Mouse (Mus musculus) lung, postnatal 0 days (tissue): Measurements from ENCODE around the gene Usp34. TPM values are rescaled to one million over a fixed set of nuclear protein-coding genes. Genes with fewer than 3 reads are reported as not detected.
"Not testable (repeated sequence)": the region's sequence is repeated elsewhere in the genome, so short reads cannot be mapped to it uniquely, and the experiment has no call there.

Experiments
- ATAC-seq: fragments of 200-750 bp; cut with Nextera tagmentation; 2 replicates; pipeline ENCODE4 v1.8.0; 2017; ENCODE audit warnings: moderate library complexity
- DNase-seq: peaks from one replicate; pipeline ENCODE4 v3.0.0-alpha.2; 2016; ENCODE audit warnings: low spot score
- H3K27ac ChIP-seq: fragments of 300-500 bp; sonication (generic); 2 replicates; pipeline ENCODE4 v1.5.1; 2014; ENCODE audit warnings: antibody characterized with exemption, mild to moderate bottlenecking, low read length, mixed read lengths
- H3K27me3 ChIP-seq: fragments of 300-500 bp; sonication (generic); replicated peaks from 2 replicates; pipeline ENCODE4 v1.6.1; 2014; ENCODE audit warnings: low read length, mixed read lengths; ENCODE audit not compliant: insufficient read depth
- H3K36me3 ChIP-seq: fragments of 300-500 bp; sonication (generic); 2 replicates; pipeline ENCODE4 v1.6.1; 2014; ENCODE audit warnings: low read length, mixed read lengths; ENCODE audit not compliant: insufficient read depth
- H3K4me1 ChIP-seq: fragments of 300-500 bp; sonication (generic); 2 replicates; pipeline ENCODE4 v1.6.1; 2014; ENCODE audit warnings: antibody characterized with exemption, low read depth, low read length, mixed read lengths; ENCODE audit not compliant: insufficient read depth
- H3K4me2 ChIP-seq: fragments of 300-500 bp; sonication (generic); replicated peaks from 2 replicates; pipeline ENCODE4 v1.6.1; 2014; ENCODE audit warnings: low read depth, mild to moderate bottlenecking, low read length, moderate library complexity, mixed read lengths
- H3K4me3 ChIP-seq: fragments of 300-500 bp; sonication (generic); 2 replicates; pipeline ENCODE4 v1.5.1; 2014; ENCODE audit warnings: low read depth, low read length
- H3K9ac ChIP-seq: fragments of 300-500 bp; sonication (generic); replicated peaks from 2 replicates; pipeline ENCODE4 v1.6.1; 2014; ENCODE audit warnings: low read depth, mild to moderate bottlenecking
- H3K9me3 ChIP-seq: fragments of 300-500 bp; sonication (generic); 2 replicates; pipeline ENCODE4 v1.6.1; 2016; ENCODE audit warnings: low read length, mixed read lengths
- CTCF ChIP-seq: IDR thresholded peaks from 2 replicates; pipeline ENCODE4 v1.5.1; 2016; ENCODE audit warnings: antibody characterized with exemption, mild to moderate bottlenecking
- EP300 ChIP-seq: IDR thresholded peaks from 2 replicates; pipeline ENCODE4 v1.6.1; 2016; ENCODE audit warnings: antibody characterized with exemption, mild to moderate bottlenecking, control low read depth
- WGBS: fragments of 180-500 bp; shearing (Covaris S2); extraction: QIAGEN DNeasy Blood & Tissue Kit; methylation state at CpG from one replicate; pipeline ENCODE4 v1.1.7; 2014; 5-methylcytosine and 5-hydroxymethylcytosine counted together
- polyA plus RNA-seq: library from polyadenylated mRNA; unstranded; fragments of >200 nt; fragmentation: Nextera tagmentation; extraction: Ambion mirVana; gene quantifications from 2 replicates; pipeline ENCODE4 v1.2.1, GENCODE M21; 2015

Usp34 gene
- polyA plus RNA-seq, 1 experiment from 2014 or later = 15.3 TPM

- Histone ChIP-seq H3K4me1 (no peaks in the 10 kb centered on the region), H3K9me3 (no peaks in the 10 kb centered on the region), H3K9ac (no peak overlapping the region), H3K4me3 (no peak overlapping the region), H3K27me3 (no peaks in the 10 kb centered on the region), H3K36me3 (peaks cover 9% of the 10 kb centered on the region; the same call in 1 of the 2 replicates), H3K4me2 (no peak overlapping the region), H3K27ac (no peak overlapping the region)
- TF ChIP-seq EP300 = no peak
- TF ChIP-seq CTCF = no peak
- DNase-seq = no peak
- ATAC-seq = no peak
- WGBS = 63% methylated on average over 4 of the region's 4 CpGs
Measured at GRCm38 (mm10) chr11:23396608-23397007, 89.9 kb downstream of the Usp34 start.

- 89% methylated on average over 12 of the region's 12 CpGs for WGBS
- DNase-seq (peak; percentile 10), ATAC-seq (no peak)
- Histone ChIP-seq H3K4me1 (no peaks in the 10 kb centered on the region), H3K27ac (no peak overlapping the region), H3K9me3 (no peaks in the 10 kb centered on the region), H3K36me3 (peaks cover 10% of the 10 kb centered on the region; the same call in 1 of the 2 replicates), H3K4me2 (no peak overlapping the region), H3K4me3 (no peak overlapping the region), H3K27me3 (no peaks in the 10 kb centered on the region), H3K9ac (no peak overlapping the region)
- no peak for TF ChIP-seq EP300
- peak; percentile 34; the same call in 1 of the 2 replicates for TF ChIP-seq CTCF
Measured at GRCm38 (mm10) chr11:23400978-23401776, 94.5 kb downstream of the Usp34 start.

GRCm38 (mm10) chr11:23428301-23428700 lies 121.6 kb downstream of the Usp34 start:
- Histone ChIP-seq H3K27ac (no peak overlapping the region), H3K9ac (no peak overlapping the region), H3K4me3 (no peak overlapping the region), H3K36me3 (peaks cover 27% of the 10 kb centered on the region; the same call in 1 of the 2 replicates), H3K4me2 (no peak overlapping the region), H3K27me3 (no peaks in the 10 kb centered on the region), H3K4me1 (no peaks in the 10 kb centered on the region), H3K9me3 (no peaks in the 10 kb centered on the region)
- no peak for DNase-seq
- no peak for ATAC-seq
- 86% methylated on average over 6 of the region's 6 CpGs for WGBS
- TF ChIP-seq EP300 = no peak
- TF ChIP-seq CTCF = no peak

- TF ChIP-seq CTCF (no peak; the same call in 1 of the 2 replicates), EP300 (no peak)
- H3K9me3 ChIP-seq = no peaks in the 10 kb centered on the region
- no peak overlapping the region for H3K4me2 ChIP-seq
- WGBS = 97% methylated on average over 2 of the region's 2 CpGs
- H3K4me1 ChIP-seq = no peaks in the 10 kb centered on the region
- DNase-seq = no peak
- H3K36me3 ChIP-seq = peaks cover 31% of the 10 kb centered on the region
- H3K27me3 ChIP-seq = no peaks in the 10 kb centered on the region
- H3K4me3 ChIP-seq = no peak overlapping the region
- no peak for ATAC-seq
- no peak overlapping the region for H3K9ac ChIP-seq
- no peak overlapping the region for H3K27ac ChIP-seq
Measured at GRCm38 (mm10) chr11:23430013-23430412, 123.3 kb downstream of the Usp34 start.

- DNase-seq (no peak), ATAC-seq (no peak)
- WGBS = 81% methylated on average over 2 of the region's 2 CpGs
- Histone ChIP-seq H3K9ac (no peak overlapping the region), H3K9me3 (no peaks in the 10 kb centered on the region), H3K4me2 (no peak overlapping the region), H3K4me1 (no peaks in the 10 kb centered on the region), H3K27me3 (no peaks in the 10 kb centered on the region), H3K4me3 (no peak overlapping the region), H3K27ac (no peak overlapping the region), H3K36me3 (peaks cover 47% of the 10 kb centered on the region)
- TF ChIP-seq CTCF (peak; percentile 30), EP300 (no peak)
Measured at GRCm38 (mm10) chr11:23436076-23436475, 129.4 kb downstream of the Usp34 start.

GRCm38 (mm10) chr11:23465862-23466261 lies 159.2 kb downstream of the Usp34 start:
- H3K4me2 ChIP-seq, H3K9ac ChIP-seq, H3K4me3 ChIP-seq, H3K27ac ChIP-seq, H3K27me3 ChIP-seq, DNase-seq, ATAC-seq, H3K9me3 ChIP-seq, H3K4me1 ChIP-seq, H3K36me3 ChIP-seq: not testable (repeated sequence)
- 89% methylated on average over 2 of the region's 2 CpGs for WGBS
